Mouse (Mus musculus): ENCODE results near the gene Inpp5a. TPM values are rescaled to one million over a fixed set of nuclear protein-coding genes. Genes with fewer than 3 reads are reported as not detected.

Gene Inpp5a
- total RNA-seq, 2 experiments from 2014 or later: 292 to 306 TPM

GRCm38 (mm10) chr7:139550086-139550783, 161.3 kb downstream of the Inpp5a start:
- no peak for DNase-seq (ENCODE audit: low spot score)
- intact Hi-C loops (cut with DNase I): no loop called here

- intact Hi-C loops (cut with DNase I): no loop called here
- no peak for DNase-seq (ENCODE audit: low spot score)
Observed at GRCm38 (mm10) chr7:139551519-139551918, 162.6 kb downstream of the Inpp5a start.

- intact Hi-C loops (cut with DNase I): no loop called here
- DNase-seq (ENCODE audit: low spot score): no peak
Observed at GRCm38 (mm10) chr7:139556331-139556730, 167.4 kb downstream of the Inpp5a start.

DNA sequence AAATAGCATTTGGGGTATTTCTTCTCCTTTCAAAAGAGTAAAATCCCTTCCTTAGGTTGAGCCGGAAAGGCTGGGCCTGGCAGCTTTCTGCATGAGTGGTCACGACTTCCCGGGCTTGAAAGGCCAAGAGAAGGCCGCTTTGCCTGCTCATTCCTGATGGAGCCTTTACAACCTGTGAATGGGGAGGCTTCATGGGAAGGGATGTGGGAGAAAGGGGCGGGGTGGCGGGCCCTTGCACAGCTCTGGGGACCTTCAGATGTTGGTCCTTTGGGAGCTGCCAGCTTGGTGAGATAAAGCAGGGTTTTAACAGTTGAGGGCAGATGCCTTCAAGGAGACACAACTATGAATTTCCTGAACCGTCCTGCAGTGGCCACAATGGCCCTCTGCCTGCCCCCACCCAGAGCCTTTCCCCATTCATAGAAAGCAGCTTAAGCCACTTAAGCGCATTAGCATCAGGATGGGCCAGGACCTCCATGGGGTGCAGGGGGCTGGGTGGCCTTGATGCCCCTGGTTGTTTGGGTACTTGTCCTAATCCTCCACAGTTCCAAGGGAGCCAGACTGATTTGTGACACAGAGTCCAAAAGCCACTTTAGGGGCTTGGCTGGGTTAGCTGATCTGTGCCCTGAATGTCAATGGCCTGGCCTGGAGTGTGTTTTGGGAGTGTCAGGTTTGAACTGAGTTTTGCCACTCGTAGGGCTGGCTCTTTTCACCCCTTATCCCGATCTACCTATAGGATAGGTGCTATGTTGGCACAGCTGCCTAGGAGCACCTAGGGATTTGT, 168.0 kb downstream of the Inpp5a start:
- DNase-seq (ENCODE audit: low spot score): no peak
- intact Hi-C loops (cut with DNase I): no loop called here

- intact Hi-C loops (cut with DNase I): no loop called here
- DNase-seq (ENCODE audit: low spot score): no peak
Observed at GRCm38 (mm10) chr7:139559659-139560058, 170.8 kb downstream of the Inpp5a start.

- DNase-seq (ENCODE audit: low spot score): no peak
- intact Hi-C loops (cut with DNase I): no loop called here
Observed at GRCm38 (mm10) chr7:139563425-139563824, 174.5 kb downstream of the Inpp5a start.

GRCm38 (mm10) chr7:139564161-139564560, 175.3 kb downstream of the Inpp5a start:
- intact Hi-C loops (cut with DNase I): no loop called here
- no peak for DNase-seq (ENCODE audit: low spot score)

DNA sequence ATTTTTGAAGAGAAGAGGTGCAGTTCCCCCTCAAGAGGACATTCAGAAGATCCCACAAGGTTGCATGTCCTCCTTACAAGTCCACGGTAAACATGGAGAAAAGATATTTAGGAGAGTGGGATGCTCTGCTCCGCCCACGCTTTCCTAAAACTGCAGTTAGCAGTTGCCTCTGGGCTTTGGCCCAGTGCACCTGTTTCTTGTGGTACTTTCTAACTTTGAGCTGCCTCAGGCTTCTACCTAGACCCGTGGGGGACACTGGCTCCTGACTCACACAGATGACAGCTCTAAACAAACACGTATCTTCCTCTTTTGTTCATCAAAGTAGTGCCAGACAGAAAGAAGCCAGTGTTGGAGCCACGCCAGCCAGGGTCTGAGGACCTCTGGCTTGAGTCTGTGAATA, 177.1 kb downstream of the Inpp5a start:
- no peak for DNase-seq (ENCODE audit: low spot score)
- intact Hi-C loops (cut with DNase I): no loop called here

DNA sequence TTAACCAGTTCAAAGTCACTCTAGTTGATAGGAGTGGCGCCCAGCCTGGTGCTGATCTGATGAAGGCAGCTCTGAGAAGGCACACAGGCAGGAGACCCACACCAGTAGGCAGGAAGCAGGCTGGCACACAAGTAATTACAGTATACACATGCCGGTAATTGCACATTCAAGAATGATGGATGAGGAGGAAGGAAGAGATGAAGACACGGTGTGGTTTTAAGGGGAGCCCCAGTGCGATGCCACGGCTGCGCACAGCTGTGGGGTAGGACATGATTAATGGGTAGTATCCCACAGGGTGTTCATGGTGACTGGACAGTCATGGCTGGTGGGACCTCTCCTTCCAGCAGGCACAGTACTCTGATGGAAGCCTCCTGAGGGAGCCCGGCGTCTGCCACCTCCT, 177.6 kb downstream of the Inpp5a start:
- no peak for DNase-seq (ENCODE audit: low spot score)
- intact Hi-C loops (cut with DNase I): no loop called here

- intact Hi-C loops (cut with DNase I): no loop called here
- no peak for DNase-seq (ENCODE audit: low spot score)
Observed at GRCm38 (mm10) chr7:139570788-139571187, 181.9 kb downstream of the Inpp5a start.

- intact Hi-C loops (cut with DNase I): loop anchor here (1.0 kb wide), 1 partner anchor 44 kb away; no protein-coding TSS in a partner anchor
- DNase-seq (ENCODE audit: low spot score): no peak
Observed at GRCm38 (mm10) chr7:139572665-139573064, 183.8 kb downstream of the Inpp5a start.

DNA sequence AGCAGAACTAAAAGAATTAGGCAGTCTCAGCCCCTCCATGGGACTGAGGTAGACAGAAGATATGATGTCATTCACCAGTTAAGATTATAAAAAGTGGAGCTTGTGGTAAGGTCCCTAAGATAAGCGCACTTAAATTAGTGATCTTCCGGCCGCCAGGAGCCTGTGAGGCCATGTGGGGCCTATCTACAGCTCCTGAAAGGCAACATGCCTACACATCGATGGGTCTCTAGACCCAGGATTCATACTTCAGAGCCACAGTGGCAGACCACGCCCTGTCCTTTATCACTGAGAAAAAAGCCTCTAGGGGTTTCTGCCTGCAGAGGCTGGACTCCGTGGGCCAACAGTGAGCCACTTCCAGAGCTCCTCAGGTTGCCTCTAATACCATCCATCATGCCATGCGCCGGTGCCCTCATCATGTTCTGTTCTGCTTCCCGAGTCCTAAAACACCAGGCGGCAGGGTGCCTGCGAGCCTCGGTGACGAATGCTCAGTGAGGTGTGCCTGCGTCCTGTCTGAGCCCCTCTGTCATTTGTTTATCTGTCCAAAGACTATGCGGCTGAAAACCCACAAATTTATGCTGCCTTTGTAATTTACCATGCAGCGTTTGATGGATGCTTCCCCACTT, 187.3 kb downstream of the Inpp5a start:
- DNase-seq (ENCODE audit: low spot score): no peak
- intact Hi-C loops (cut with DNase I): no loop called here

- intact Hi-C loops (cut with DNase I): no loop called here
- DNase-seq (ENCODE audit: low spot score): no peak
Observed at GRCm38 (mm10) chr7:139579261-139579905, 190.5 kb downstream of the Inpp5a start.

GRCm38 (mm10) chr7:139580851-139581775, 192.2 kb downstream of the Inpp5a start:
- intact Hi-C loops (cut with DNase I): loop anchor here (5.0 kb wide), 2 partner anchors 99 to 279 kb away; no protein-coding TSS in a partner anchor

DNA sequence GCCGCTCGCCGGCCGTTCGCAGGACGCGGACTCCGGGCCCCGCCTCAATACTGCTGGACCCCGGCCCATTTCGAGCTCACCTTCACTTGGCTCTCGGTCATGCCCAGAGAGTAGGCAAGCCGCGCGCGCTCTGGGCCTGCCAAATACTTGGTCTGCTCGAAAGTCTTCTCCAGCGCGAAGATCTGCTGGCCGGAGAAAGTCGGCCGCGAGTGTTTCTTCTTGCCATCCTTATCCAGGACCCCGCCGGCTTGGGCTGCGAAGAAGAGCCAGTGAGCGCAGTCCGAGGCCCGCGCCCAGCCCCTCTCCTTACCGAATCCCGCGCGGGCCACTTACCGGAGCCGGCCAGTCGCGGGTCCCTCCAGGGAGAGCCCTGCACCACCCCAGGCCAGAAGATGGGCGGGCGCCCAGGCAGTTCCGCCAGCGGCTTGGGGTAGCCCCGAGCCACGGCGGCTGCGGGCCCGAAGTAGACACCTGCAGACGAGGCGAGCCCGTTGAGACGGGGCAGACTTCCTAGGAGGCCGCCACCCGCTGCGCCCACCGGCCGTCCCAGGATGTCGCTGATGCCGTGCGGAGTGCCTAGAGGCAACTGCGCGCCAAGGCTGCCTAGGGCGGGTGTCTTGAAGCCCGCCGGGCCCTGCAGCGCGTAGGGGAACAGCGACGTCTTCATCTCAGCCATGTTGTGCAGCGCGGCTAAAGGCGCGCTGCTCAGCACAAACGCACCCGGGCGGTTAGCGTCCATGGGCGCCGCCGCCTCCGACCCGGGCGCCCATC, 193.1 kb downstream of the Inpp5a start:
- intact Hi-C loops (cut with DNase I): loop anchor here (5.0 kb wide), 2 partner anchors 100 to 280 kb away; no protein-coding TSS in a partner anchor
- no peak for DNase-seq (ENCODE audit: low spot score)

More at GRCm38 (mm10) chr7:139580851-139581775, 192.2 kb downstream of the Inpp5a start:
- no peak for DNase-seq (ENCODE audit: low spot score)

DNA sequence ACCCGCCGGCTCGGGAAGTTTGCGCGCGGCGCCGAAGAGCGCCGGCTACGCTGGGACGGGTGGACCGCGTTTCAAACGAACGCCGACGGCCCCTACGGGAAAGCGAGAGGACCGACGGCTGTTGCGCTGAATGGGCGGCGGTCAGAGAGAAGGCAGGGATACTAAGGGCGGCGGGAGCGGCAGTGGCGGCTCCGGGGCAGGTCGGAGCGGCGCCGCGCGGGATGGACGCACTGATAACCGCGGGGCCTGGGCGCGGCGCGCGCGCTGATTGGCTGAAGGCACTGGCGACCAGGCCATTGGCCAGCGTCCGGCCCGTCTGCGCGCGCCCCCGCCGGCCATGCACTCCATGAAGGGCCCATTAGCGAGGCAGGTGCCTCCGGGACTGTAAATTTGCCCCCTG, 193.7 kb downstream of the Inpp5a start, which contains the start of gene Nkx6-2:
Gene Nkx6-2, minus strand, starts transcription at position 203 of the 400 bp plus-strand sequence.
- intact Hi-C loops (cut with DNase I): loop anchor here (5.0 kb wide), 2 partner anchors 100 to 280 kb away; no protein-coding TSS in a partner anchor
- no peak for DNase-seq (ENCODE audit: low spot score)

DNA sequence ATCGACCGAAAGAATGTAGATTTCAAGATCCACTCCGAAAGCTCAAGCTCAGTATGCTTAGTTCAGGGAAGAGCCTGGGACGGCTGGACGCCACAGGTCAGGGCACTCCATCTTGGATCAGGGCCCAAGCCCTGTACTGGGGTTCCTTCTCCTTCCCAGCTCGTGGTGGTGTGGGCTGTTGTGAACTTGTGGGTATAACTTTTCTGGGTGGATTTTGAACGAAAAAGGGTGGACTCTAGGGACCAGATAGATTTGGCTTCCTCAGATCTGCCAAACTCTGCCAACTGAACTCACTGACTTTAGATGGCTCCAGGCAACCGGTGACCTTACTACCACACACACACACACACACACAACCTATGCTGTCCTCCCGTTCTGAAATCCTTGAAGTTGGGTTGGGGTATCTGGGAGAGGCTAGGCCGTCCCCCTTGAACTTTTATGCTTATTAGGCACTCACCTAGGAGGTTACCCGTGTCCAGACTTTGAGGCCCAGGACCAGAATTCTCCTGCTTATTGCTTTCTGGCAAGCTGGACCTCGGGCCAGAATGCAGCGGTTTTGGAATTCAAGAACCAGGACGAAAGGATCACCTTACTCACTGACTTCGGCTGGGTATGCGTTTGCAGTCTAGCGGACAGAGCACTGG, 194.3 kb downstream of the Inpp5a start:
- intact Hi-C loops (cut with DNase I): loop anchor here (5.0 kb wide), 2 partner anchors 101 to 281 kb away; no protein-coding TSS in a partner anchor
- no peak for DNase-seq (ENCODE audit: low spot score)
